Mouse (Mus musculus) CH12.LX (cell line): ENCODE measurements around the gene Cyp27b1. TPM values are rescaled to one million over a fixed set of nuclear protein-coding genes. Genes with fewer than 3 reads are reported as not detected.

ENCODE experiments used
- DNase-seq: peaks from one replicate; pipeline ENCODE4 v3.0.0-alpha.2; 2013; ENCODE audit errors: extremely low read depth
- H3K27ac ChIP-seq: 2 replicates; pipeline ENCODE4 v1.5.1; 2012; ENCODE audit warnings: low read depth, mild to moderate bottlenecking, control low read depth, moderate library complexity; ENCODE audit not compliant: insufficient read depth
- H3K27me3 ChIP-seq: replicated peaks from 2 replicates; pipeline ENCODE3; 2012; ENCODE audit warnings: inconsistent platforms
- H3K36me3 ChIP-seq, 2 experiments: replicated peaks in 1 of 2; 2 replicates each; pipeline versions ENCODE3 to v1.6.1; 2012; ENCODE audit warnings: inconsistent platforms in 1 of 2, low read length in 1 of 2, mild to moderate bottlenecking in 1 of 2, mixed read lengths in 1 of 2, moderate library complexity in 1 of 2; ENCODE audit not compliant: control insufficient read depth in 1 of 2, insufficient read depth in 1 of 2
- H3K4me1 ChIP-seq, 2 experiments: 2 replicates each; pipeline ENCODE4 v1.6.1; 2012; ENCODE audit warnings: inconsistent platforms in 1 of 2, moderate library complexity in 1 of 2; ENCODE audit not compliant: insufficient read depth in 2 of 2, control insufficient read depth in 1 of 2
- H3K4me2 ChIP-seq: 2 replicates; pipeline ENCODE4 v1.6.1; 2012; ENCODE audit warnings: low read depth, mild to moderate bottlenecking, control low read depth; ENCODE audit not compliant: poor library complexity, insufficient read depth, severe bottlenecking
- H3K4me3 ChIP-seq, 3 experiments: fragments of 150-350 bp in 1 of 3; sonication (generic) in 1 of 3; replicated peaks in 1 of 3; 2 replicates each; pipeline versions ENCODE3 to v1.5.1; 2011 to 2012; ENCODE audit warnings: low read depth in 2 of 3, low read length in 2 of 3, mild to moderate bottlenecking in 2 of 3, moderate library complexity in 2 of 3, control low read depth in 1 of 3, improper control_type of control experiment in 1 of 3, inconsistent platforms in 1 of 3, mixed read lengths in 1 of 3; ENCODE audit not compliant: poor library complexity in 1 of 3
- H3K79me2 ChIP-seq: replicated peaks from 2 replicates; pipeline ENCODE4 v1.6.1; 2012; ENCODE audit warnings: mild to moderate bottlenecking, moderate library complexity; ENCODE audit not compliant: control insufficient read depth, poor library complexity, insufficient read depth, severe bottlenecking; ENCODE audit errors: extremely low read depth
- H3K9ac ChIP-seq: 2 replicates; pipeline ENCODE4 v1.6.1; 2012; ENCODE audit warnings: low read depth, mild to moderate bottlenecking, control low read depth, moderate library complexity; ENCODE audit not compliant: insufficient read depth
- H3K9me3 ChIP-seq: replicated peaks from 2 replicates; pipeline ENCODE3; 2012; ENCODE audit warnings: low read length, inconsistent platforms, mixed read lengths
- BHLHE40 ChIP-seq: IDR thresholded peaks from 2 replicates; pipeline ENCODE4 v1.6.1; 2011; ENCODE audit warnings: mild to moderate bottlenecking, low read depth, low read length, improper control_type of control experiment
- ELF1 ChIP-seq: IDR thresholded peaks from 2 replicates; pipeline ENCODE4 v1.6.1; 2014; ENCODE audit warnings: low read depth, mild to moderate bottlenecking, inconsistent platforms, low read length, improper control_type of control experiment
- HCFC1 ChIP-seq: IDR thresholded peaks from 2 replicates; pipeline ENCODE4 v1.6.1; 2012; ENCODE audit warnings: low read depth, mild to moderate bottlenecking, inconsistent platforms, low read length, improper control_type of control experiment
- MAZ ChIP-seq: IDR thresholded peaks from 2 replicates; pipeline ENCODE4 v1.6.1; 2012; ENCODE audit warnings: low read depth, mild to moderate bottlenecking, inconsistent platforms, low read length, improper control_type of control experiment, moderate library complexity
- MXI1 ChIP-seq: IDR thresholded peaks from 2 replicates; pipeline ENCODE4 v1.6.1; 2011; ENCODE audit warnings: mild to moderate bottlenecking, low read depth, low read length, improper control_type of control experiment
- NRF1 ChIP-seq: IDR thresholded peaks from 2 replicates; pipeline ENCODE4 v1.6.1; 2014; ENCODE audit warnings: low read depth, mild to moderate bottlenecking, inconsistent platforms, low read length, improper control_type of control experiment, moderate library complexity
- PAX5 ChIP-seq: IDR thresholded peaks from 2 replicates; pipeline ENCODE4 v1.6.1; 2012; ENCODE audit warnings: low read length, inconsistent platforms, mixed read lengths
- SIN3A ChIP-seq: IDR thresholded peaks from 2 replicates; pipeline ENCODE4 v1.6.1; 2012; ENCODE audit warnings: low read length, improper control_type of control experiment, inconsistent platforms
- TCF12 ChIP-seq: IDR thresholded peaks from 2 replicates; pipeline ENCODE4 v1.6.1; 2014; ENCODE audit warnings: low read depth, mild to moderate bottlenecking, inconsistent platforms, low read length, improper control_type of control experiment
- UBTF ChIP-seq: IDR thresholded peaks from 2 replicates; pipeline ENCODE4 v1.6.1; 2012; ENCODE audit warnings: low read depth, mild to moderate bottlenecking, inconsistent platforms, low read length, improper control_type of control experiment, moderate library complexity
- USF1 ChIP-seq: IDR thresholded peaks from 2 replicates; pipeline ENCODE4 v1.6.1; 2014; ENCODE audit warnings: low read depth, mild to moderate bottlenecking, inconsistent platforms, low read length, improper control_type of control experiment
- ZKSCAN1 ChIP-seq: IDR thresholded peaks from 2 replicates; pipeline ENCODE4 v1.6.1; 2012; ENCODE audit warnings: low read depth, inconsistent platforms, low read length, improper control_type of control experiment, borderline replicate concordance
- dilution Hi-C: fragments of 300-500 bp; cut with MboI; formaldehyde crosslinking; loops from 2 replicates; pipeline ENCODE4 v1.14.3; 2020; ENCODE audit warnings: low sequenced_read_pairs; ENCODE audit not compliant: extremely low pct_unique_long_range_greater_than_20kb, extremely low pct_ligation_motif_present
- in situ Hi-C: fragments of 300-500 bp; cut with MboI; formaldehyde crosslinking; loops from 3 replicates; pipeline ENCODE4 v1.14.3; 2019; ENCODE audit warnings: low sequenced_read_pairs, low pct_ligation_motif_present, low pct_unique_long_range_greater_than_20kb, mixed read lengths
- polyA plus RNA-seq: library from polyadenylated mRNA; unstranded; fragments of >175 nt; gene quantifications from 2 replicates; pipeline ENCODE4 v1.2.1, GENCODE M21; 2012; ENCODE audit warnings: low read depth; ENCODE audit not compliant: insufficient read length
- total RNA-seq, 2 experiments: library from RNA; depleted of rRNA; stranded (reverse); fragments of 300-350 nt in 1 of 2; fragments of >200 nt in 1 of 2; gene quantifications; 2 replicates each; pipeline ENCODE4 v1.2.3; 2012 to 2014

The Cyp27b1 gene
- total and polyA plus RNA-seq, 3 experiments, result 0.32 to 1.4 (median 0.42) TPM

DNA sequence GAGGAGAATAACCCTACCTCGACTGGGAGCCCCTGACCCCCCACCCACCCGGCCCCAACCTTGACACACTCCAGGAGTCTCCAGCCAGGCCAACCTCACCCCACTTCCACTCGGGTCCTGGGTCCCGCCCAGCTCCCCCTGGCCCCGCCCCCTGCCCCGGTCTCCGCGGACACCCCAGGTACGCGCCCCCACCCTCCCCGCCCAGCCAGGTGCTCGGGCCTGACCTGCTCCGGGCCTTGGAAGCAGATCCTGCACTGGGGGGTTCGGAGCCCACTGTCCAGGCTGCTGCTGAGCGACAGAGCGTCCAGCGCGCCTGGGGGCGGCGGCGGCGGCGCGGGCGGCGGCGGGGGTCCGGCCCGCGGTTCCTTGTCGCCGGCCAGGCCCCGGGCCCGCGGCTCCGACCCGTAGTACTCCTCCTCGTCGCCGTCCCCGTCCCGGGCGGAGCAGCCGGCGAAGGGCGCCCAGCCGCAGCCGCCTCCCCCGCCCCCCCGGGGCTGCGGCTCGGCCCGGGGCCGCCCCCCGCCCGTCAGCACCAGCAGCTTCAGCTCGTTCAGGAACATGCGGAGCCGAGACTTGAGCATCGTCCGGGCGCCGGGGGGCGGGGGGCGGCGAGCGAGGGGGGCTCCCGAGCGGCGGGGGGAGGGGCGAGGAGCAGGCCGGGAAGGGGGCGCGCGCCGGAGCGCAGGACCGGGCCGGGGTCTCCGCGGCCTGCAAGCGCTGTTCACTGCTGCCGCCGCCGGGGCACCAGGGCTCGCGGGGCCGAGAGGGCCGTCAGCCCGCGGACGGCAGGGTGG is 11.3 kb downstream of the Cyp27b1 start:
- Histone ChIP-seq H3K9ac (peak overlapping the region; percentile 91), H3K27ac (no peak overlapping the region), H3K4me1 (peaks cover 12 to 40% of the 10 kb centered on the region in 2 experiments), H3K36me3 (peaks cover 13 to 15% of the 10 kb centered on the region in 2 experiments), H3K9me3 (no peaks in the 10 kb centered on the region), H3K79me2 (peaks cover 8% of the 10 kb centered on the region), H3K4me3 (peak overlapping the region; percentile 42 to 90 (median 58)), H3K27me3 (peaks cover 37% of the 10 kb centered on the region), H3K4me2 (peak overlapping the region; percentile 69)
- dilution Hi-C loops (no loop called here), in situ Hi-C loops (no loop called here)
- no peak for DNase-seq
- TF ChIP-seq UBTF, result peak; percentile 25; the same call in 1 of the 2 replicates
- no peak for TF ChIP-seq HCFC1
- TF ChIP-seq MXI1, result no peak
- no peak for TF ChIP-seq TCF12
- TF ChIP-seq ELF1, result no peak
- no peak for TF ChIP-seq SIN3A

DNA sequence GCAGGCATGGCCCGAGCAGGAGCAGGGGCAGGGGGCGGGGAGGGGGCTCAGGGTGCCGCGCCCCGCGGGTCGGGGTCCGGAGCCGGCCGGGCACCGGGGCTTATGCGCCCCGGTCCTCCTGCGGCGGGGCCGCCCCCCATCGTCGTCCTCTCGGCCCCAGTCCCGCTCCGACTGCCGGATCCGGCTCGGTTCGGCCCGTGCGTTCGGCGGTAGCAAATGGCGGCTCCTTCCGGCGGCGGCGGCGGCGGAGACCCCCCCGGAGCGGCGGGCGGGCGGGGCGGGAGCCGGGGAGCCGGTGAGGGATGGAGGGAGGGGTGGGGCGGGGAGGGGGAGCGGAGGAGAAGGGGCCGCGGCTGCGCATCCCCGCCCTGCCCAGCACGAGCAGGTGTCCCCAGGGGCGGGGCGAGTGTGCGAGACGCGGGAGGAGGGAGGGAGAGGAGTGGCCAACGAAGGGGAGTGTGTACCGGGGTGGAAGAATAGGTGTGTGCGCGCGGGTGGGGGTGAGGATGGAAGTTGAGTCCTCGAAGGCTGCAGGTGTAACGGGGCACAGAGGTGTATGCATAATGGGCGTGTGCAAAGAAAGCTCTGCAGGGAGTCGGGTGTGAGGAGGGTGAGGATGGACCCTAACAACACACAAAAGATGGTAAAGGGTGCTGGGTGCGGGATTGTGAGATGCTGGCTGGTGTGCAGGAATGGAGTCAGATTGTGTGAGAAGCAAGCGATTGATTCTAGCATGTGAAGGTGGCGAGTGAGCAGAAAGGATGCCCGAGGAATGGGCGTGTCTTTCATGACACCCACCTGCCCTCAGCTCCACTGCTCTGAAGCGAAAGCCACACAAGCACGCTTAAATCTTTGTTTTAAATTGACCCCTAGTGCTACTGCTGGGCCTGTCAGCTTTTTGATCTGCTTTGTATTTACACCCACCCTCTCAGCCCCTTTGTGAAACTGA is 12.2 kb downstream of the Cyp27b1 start, which contains the start of gene March9:
TSS of gene March9 (minus strand) at position 217 of the 949 bp plus-strand sequence.
- peak; percentile 48 for DNase-seq
- H3K79me2 ChIP-seq, result peaks cover 16% of the 10 kb centered on the region
- H3K27me3 ChIP-seq, result peaks cover 37% of the 10 kb centered on the region
- peak within 1 kb of the TSS; percentile 42 to 90 (median 58) for H3K4me3 ChIP-seq
- peak within 1 kb of the TSS; percentile 69 for H3K4me2 ChIP-seq
- H3K27ac ChIP-seq, result no peak within 1 kb of the TSS
- H3K9me3 ChIP-seq, result no peaks in the 10 kb centered on the region
- in situ Hi-C loops (no loop called here), dilution Hi-C loops (no loop called here)
- TF ChIP-seq MAZ, result peak; percentile 92
- TF ChIP-seq MXI1, result peak; percentile 34; the same call in 1 of the 2 replicates
- TF ChIP-seq ELF1, result no peak
- TF ChIP-seq BHLHE40, result peak; percentile 75
- TF ChIP-seq SIN3A, result peak; percentile 69; the same call in 1 of the 2 replicates
- TF ChIP-seq USF1, result no peak
- peak; percentile 81 for TF ChIP-seq NRF1
- TF ChIP-seq PAX5, result no peak
- peak; percentile 11; the same call in 1 of the 2 replicates for TF ChIP-seq UBTF
- no peak for TF ChIP-seq ZKSCAN1
- H3K36me3 ChIP-seq, result peaks cover 20 to 22% of the 10 kb centered on the region in 2 experiments
- peaks cover 14 to 45% of the 10 kb centered on the region in 2 experiments for H3K4me1 ChIP-seq
- H3K9ac ChIP-seq, result peak within 1 kb of the TSS; percentile 91
